Mouse (Mus musculus): ENCODE measurements around the gene Nek2.

Gene Nek2

DNA sequence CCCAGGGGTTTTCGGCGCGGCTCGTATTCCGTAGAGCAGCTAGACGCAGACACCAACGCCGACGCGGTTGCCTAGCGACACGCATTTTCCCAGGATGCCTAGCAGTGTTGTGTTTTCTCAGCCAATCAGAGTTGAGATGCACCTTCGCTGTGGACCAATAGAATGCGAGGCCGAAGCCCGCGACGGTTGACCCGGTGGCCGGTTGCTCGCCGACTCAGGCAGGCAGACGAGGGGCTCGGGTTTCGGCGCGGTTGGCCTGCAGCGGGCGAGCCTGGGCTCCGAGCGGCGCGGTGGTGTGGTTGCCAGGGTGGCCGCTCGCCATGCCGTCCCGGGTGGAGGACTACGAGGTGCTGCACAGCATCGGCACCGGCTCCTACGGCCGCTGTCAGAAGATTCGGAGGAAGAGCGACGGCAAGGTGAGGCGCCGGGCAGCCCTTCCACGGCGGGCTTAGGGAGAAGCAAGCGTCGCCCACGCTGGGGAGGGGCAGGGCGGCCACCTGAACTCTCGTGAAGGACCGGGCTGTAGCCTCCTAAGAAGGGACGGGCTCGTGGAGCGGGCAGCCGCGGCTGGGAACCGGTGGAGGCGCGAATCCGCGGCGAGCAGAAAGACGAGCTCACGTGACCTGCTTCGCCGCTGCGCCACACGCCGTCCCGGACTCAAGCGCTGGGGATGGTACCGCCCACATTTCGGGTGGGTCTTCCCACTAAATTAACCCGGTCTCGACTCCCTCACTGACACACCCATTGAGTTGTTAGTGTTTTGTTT is at the start of gene Nek2:
TSS of gene Nek2 (plus strand) at position 119 of the 766 bp plus-strand sequence.
- DNase-seq (ENCODE audit: low spot score): peak; percentile 98

DNA sequence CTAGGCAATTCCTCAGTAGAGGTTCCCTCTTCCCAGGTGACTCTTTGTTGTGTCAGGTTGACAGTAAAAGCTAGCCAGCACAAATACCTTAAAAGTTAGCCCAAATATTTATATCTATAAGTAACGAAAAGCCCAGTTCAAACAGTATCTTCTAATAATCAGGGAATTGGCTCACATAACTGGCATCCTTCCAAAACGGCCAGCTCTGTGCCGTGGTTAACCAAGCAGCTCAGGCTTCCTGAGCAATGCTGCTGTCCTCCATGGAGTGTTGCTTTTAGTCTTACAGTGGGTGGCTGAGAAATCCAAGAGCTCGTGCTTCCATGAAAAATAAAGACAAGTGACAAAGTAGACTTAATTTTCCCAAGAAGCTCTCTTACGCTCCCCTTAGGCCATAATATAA is 47.1 kb upstream of the Nek2 start:
- DNase-seq (ENCODE audit: low spot score): no peak

DNA sequence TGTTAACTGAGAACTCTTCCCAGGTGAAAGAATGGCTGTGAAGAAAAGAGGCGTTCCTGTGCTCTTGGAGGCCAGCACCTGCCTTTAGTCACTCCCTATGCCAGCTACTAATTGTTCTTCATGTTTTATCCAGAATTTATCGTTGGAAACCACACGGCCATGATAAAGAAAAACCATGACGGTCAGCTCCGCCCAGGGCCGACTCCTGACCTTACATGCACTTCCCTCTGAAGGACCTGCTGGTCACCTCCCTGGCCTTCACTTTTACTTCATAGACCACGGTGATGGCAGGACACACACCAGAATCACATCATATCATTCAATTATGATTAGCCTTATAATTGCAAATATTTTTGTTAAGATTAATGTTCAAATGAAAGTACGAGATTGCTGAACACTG is 46.1 kb upstream of the Nek2 start:
- no peak for DNase-seq (ENCODE audit: low spot score)

DNA sequence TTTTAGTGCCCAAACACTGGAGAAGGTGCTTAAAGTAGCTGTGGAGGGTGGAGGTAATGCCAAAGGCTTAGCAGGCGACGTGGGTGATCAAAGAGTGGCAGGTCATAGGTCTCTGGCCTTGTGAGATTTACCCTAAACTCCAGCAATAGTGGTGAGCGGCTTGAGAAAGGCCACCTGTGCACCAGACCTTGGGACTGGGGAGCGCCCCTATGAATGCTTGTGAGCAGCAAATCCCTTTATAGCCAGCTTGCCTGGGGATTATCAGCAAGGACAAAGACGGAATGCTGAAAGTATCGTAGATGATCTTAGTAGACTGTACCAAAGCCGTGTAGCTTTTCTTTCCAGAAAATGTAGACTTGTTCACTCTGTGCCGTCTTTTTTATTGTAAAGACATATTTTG is 43.7 kb upstream of the Nek2 start:
- no peak for DNase-seq (ENCODE audit: low spot score)

DNA sequence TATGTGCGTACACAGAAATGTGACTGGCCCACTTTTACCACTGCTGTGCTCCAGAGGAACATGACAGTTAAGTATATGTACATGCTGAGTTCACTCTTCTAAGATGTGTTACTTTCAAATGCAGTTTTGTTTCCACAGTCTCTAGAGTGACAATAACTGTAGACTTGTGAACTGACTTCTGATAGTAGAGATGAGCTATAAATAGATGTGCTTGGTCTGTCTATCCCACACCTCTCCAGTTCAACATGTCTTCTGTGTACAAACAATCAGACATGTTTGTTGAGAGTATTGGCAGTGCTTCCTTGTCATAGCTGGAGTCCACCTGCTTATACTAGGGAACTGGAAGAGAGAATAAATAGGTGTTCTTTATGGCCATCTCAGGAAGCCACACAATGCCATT is 40.8 kb upstream of the Nek2 start:
- DNase-seq (ENCODE audit: low spot score): no peak

DNA sequence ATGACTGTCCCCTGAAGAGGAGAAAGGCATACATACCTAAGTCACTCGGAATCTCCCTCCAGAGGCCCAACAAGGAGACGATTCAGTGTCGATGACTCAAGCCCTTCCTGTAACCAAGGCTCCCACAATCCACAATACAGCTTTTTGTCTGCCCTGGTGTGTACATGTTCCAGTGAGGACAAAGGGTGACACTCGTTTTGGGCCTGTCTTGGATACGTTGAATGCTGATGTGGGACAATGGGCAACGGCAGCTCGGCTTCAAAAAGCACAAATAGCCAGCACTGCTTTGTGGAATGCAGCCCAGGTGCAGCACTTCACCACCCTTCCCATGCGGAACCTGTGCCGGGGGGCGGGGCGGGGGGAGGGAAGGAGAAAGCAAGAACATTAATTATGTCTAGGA is 36.1 kb upstream of the Nek2 start:
- peak; percentile 52 for DNase-seq (ENCODE audit: low spot score)

DNA sequence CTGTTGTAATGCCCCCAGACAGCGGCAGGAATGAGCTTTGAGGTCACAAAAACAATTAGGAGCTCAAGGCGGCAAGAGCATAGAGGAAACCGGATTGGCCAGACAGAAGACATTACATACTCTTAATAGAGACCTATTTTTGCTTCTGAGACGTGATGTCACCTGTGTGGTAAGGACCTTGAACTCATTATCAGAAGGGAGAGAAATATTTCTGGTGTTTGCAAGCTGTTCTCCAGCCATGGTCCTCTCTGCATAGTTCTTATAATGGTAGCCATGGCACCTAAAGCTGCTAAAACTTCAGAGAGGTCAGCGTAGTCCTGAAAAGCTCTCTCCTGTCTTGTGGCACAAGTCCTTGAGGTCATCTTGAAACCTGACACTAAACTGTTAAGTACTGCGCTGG is 35.0 kb upstream of the Nek2 start:
- no peak for DNase-seq (ENCODE audit: low spot score)

DNA sequence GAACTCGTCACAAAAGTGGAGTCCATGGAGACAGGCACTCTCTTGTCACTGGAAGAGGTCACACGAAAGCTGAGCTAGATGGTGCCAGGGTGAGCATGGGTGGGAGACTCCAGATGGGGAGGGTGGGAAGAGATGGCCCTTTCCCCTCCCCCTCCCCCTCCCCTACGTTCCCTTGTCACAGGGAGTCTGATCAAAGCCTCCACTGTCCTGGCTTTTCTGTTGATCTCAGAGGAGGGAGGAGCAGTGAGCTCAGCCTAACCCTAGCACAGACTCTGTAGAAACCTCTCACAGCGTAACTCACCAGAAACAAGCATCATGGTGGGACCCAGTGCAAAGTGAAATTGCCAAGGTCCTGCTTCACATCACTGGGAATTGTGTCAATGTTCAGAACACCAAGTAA is 33.9 kb upstream of the Nek2 start:
- peak; percentile 47 for DNase-seq (ENCODE audit: low spot score)

DNA sequence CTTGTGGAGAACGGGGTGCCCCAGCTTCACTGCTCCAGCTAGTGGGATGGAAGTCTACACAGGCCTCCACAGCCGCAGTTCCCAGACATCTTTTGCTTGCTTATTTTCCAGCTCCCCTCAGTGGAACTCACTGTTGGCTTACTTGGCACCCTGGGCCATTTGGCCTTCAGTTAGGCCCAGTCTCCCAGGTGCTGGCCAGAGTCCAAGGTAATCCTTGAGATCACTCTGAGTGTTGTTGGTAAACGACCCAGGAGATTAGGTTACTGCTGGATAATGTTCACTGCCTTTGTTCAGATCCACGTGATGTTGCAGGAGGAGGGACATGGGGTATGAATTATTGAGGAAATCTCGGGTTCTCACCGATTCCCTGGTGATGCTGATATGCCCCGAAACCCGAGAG is 28.3 kb upstream of the Nek2 start:
- no peak for DNase-seq (ENCODE audit: low spot score)

DNA sequence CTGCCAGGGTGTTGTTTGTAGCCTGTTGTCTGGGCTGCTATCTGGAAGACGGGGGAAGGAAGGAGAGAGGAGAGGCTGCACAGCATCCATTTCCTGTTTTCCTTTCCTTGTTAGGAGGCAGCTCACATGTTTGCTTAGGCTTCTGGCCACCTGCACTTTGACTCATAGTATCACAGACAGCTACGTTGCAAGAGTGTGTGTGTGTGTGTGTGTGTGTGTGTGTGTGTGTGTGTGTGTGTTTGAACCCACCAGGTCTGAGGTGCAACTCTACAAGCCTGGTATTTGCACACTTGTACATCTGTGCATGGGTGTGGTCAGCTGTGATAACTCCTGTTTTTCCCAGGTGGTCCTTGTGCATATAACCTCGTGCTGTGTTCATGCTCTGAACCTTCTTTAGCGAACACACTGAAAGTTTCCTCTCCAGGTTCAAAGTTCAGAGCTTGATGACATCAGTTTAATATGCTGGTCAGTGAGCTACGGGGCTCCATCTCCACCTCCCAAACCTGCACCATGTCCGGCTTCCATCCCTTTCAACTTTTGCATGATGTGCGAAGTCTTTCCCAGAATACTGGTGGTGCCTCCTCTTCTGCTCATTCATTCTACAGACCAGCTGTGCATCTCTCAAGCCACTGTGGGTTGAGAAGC is 27.2 kb upstream of the Nek2 start:
- no peak for DNase-seq (ENCODE audit: low spot score)

DNA sequence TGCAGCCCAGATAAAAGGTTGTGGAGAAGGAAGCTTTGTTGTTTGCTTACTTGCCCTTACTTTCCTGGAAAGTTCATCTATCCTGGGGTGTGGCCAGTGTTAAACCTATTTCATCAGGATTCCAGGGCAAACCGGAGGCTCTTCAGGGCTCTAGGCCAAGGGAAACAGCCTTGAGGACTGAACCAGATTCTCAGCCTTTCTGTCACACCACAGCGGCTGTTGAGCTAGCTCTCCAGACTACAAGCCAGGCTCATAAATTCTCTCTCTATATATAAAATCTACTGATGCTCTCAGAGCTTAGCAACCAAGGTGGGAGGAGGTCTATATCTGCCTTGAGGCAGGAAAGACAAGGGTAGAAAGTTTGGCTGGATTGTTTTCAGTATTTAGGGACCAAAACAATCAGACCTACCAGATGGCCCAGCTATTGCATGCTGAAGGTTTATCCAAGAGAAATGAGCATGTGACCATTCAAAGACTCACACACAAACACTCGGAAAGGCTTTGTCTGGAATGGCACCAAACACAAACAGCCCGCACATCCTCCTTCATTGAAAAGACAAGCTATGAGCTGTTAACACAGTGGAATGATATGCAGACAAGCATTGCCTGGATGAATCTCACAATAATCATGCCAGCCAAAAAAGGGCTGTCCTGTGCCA is 24.9 kb upstream of the Nek2 start:
- no peak for DNase-seq (ENCODE audit: low spot score)

DNA sequence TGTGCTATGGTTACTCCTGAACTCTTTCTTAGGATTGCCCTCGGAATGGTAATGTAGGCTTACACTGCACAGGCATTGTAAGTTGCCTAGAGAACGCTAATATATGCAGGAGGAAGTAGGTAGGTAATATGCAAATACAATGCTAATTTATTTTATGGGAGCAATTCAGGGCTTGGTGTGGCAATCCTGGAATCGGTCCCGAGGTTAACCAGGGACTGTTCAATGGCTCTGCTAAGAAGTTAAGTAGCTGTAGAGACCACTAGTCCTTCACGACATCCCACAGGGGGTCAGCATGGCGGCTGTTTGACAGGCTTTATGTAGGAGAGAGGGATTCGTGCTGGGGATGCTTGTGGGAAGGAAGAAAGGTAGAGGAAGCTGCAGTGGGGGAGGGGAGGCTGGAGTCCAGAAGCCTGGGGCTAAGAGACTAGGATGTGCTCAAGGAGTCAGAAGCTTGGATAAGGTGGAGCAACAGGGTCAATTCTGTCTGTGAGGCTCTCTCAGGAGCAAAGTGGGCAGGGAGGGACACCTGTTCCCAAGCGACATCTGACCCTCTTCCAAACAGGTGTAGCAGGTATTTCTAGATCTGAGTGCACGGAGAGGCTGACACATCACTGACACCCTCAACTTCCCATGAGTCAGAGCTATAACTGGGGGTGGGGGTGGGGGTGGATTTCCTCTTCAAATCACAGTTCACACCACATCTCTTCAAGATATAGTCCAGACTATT is 19.0 kb upstream of the Nek2 start:
- DNase-seq (ENCODE audit: low spot score): no peak

DNA sequence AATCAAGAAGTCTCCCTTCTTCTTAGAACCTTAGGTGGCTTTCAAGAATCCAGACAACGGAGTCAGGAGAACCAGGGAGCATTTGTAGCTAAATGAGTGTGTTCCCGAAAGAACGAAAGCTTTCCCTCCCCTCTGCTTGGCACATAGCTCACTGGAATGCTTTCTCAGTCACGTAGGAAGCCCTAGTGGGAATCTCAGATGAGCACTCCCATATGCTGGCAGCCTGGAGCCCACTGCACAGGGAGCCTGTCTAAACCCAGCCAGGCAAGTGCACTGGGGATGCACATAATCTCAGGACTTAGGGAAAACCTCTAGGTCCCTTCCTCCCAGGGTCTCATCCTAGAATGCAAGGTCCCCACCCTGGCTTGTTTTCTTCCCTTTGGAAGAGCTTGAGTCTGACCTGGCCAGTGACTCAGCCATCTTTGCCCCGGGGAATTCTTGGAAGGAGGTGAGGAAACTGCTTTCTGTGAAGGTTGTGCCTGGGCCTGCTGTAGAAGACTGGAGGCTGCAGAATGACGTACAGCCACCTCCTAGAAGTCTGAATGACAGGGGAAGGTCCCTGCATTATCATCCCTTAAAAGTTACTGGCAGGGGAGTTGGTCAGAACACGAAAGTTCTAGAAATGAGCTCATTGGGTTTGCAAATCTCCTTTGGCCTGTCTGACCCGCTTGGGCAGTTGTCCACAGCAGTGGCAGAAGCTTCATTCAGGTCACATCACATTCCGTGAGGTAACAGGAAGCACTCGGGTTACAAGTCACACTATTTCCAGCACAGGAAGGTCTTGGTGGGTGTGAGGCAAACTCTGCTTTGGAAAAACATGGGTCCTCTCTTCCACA is 18.2 kb upstream of the Nek2 start:
- no peak for DNase-seq (ENCODE audit: low spot score)

DNA sequence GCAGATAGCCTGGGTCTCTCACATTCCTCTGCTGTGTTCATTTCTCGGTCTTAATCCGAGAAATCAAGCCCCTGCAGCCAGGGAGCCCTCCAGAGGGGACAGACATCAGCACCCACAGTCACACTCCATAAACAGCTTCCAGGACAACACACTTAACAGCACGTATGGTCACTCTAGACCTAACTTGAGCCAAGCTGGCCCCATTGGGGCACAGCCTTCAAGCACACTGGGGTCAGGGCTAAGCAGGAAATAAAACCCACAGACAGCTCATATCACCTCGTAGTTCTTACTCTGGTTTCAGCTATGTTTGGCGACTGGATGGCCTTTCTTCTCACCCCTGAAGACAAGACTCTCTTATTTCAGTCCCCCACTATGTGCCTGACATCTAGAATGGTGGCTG is 16.5 kb upstream of the Nek2 start:
- no peak for DNase-seq (ENCODE audit: low spot score)

DNA sequence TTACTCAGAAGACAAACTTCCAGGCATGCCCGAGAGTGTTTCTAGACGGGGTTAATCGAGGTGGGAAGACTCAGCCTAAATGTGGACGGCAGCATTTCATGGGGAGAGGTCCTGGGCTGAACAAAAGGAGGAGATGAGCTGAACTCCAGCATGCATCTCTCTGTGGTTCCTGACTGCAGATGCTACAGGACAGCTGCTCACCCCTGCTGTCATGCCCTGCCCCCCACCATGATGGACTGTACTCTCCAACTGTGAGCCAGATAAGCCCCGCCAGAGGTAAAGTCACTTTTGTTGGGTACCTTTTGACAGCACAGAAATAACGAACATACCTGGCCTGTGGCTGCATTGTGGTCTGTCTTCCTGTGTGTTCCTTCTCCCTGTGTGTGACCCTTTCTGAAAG is 15.5 kb upstream of the Nek2 start:
- no peak for DNase-seq (ENCODE audit: low spot score)

DNA sequence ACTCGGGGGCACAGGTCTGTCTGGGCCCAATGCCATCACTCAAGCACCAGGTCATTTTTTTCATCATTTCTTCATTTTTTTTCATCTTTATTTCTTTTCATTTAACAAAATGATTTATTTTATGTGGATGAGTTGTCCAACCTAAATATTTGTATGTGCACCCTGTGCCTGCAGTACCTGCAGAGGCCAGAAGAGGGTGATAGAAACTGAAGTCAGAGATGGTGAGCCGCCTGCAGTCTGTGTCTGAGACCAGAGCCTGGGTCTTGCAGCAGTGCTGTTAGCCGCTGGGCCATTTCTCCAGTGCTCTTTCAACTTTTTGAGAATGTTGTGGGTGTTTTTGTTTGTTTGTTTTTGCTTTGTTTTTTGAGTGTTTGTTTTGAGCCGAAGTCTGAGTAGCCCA is 14.5 kb upstream of the Nek2 start:
- no peak for DNase-seq (ENCODE audit: low spot score)

DNA sequence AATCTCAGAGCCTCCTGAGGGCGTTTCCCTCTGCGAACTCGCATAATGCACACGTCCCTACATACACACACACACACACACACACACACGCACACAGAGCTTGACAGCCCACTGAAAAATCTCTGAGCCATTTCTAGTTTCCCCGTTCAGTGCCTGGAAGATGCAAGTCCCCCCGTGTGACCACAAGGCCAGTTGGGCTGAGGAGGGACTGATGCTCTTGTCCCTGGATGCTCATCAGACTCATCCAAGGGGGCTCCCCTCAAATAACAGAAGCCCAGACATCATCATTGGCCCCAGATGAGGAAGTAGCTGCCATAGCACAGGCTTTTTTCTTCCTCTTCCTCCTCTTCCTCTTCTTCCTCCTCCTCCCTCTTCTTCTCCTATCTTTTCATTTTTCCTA is 13.3 kb upstream of the Nek2 start:
- DNase-seq (ENCODE audit: low spot score): no peak

DNA sequence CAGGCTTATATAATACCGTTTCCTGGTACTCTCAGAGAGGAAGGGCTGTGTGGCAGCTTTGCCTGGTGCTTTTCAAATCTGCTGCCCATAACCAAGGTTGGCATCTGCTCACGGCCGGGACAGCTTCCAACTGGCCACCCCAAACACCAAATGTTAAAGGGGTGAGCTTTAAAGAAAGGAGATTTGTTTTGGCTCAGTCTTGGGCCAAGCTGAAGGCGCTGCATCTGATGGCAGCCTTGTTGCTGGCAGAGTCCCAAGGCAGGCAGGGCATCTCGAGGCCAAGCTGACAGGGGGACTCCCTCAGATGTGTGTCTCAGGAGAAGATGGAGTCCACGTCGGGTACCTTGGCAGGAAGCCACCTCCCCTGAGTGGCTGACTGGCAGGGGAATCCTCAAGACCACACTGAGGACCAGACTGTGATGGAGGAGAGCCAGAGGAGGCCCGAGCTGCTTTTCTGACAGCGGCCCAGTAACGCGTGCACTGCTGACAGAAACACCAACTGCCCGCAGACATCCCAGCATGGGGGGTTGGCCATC is 12.5 kb upstream of the Nek2 start:
- DNase-seq (ENCODE audit: low spot score): peak; percentile 51

DNA sequence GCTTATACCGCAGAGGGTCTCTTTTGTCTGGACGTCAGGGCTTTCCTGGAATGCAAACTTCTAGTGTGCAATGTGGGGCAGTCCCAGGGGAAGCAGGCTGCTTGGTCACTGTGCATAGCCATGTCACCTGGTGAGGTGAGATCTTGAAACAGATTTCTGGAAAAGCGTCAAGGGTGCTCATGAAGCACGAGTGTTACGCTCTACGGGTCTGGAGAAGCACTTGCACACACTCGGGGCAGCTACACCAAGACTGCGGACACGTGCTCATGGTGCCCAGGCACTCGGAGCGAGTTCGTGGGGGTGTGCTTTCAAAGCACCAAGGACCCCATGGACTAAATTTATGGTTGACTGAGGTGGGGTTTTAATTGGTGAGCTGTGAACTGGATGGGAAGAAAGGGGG is 9.5 kb upstream of the Nek2 start:
- DNase-seq (ENCODE audit: low spot score): no peak

DNA sequence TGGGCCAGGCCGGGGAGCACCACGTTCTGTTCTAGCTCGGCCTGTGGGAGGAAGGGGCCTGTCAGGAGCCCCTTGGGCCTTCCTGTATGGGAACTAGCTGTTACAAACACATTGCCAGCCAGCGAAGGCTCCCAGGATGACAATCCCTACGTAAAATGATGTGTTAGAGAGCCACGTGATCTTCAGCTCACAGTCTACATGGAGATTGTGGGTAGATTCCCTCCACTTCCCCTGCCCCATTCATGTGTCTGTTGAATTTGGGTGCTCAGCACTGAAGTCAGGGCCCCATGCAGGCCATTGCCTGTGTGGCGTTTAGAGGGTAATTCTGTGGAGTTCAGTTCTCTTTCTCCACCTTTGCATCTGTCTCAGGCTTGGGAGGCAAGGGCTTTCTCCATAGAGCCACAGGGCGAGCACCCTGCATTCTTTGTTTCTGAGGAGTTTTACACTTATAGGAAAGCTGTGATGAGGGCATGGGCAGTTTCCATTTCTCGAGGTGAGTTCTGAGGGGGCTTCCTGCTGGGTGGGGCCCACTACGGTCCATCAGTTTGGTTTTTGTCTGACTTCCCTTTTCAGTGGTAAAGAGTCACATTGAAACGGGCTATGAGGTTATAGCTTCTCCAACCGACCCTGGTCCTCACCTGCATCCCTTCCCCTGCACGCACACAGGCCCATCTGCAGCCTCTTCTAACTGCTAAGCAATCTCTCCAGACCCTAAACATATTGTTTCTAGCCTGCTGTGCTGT is 8.1 kb upstream of the Nek2 start:
- DNase-seq (ENCODE audit: low spot score): no peak

DNA sequence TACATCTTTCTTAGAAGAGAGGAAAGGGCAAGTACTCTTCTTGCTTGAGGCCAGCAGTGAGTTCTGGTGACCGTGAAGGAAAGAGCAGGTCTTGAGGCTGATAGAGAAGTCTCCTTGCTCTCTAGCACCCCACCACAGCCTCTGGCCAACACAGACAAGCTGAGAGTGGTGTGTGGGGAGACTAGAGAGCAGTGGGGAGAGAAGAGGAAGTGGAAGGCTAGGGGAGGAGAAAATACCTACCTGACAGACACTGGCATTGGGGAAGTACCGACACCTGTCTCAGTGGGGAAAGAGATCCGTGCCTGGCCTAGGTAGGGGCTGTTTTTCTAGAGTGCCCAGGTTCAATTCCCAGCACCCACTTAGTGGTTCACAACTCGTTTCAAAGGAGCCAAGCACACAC is 7.0 kb upstream of the Nek2 start:
- no peak for DNase-seq (ENCODE audit: low spot score)

Data from layer of hippocampus, adult 11-12 months (tissue).